Mouse (Mus musculus) brain, embryonic 14.5 days (tissue): Measurements from ENCODE around the gene Hmgxb4.

ENCODE experiments used
- CTCF ChIP-seq: fragments of 200-500 bp; IDR thresholded peaks from 2 replicates; pipeline ENCODE4 v1.5.1; 2012; ENCODE audit warnings: inconsistent platforms, mild to moderate bottlenecking, moderate library complexity, borderline replicate concordance; ENCODE audit not compliant: insufficient read depth, insufficient read length; ENCODE audit errors: extremely low read depth
- POLR2A ChIP-seq: fragments of 200-500 bp; IDR thresholded peaks from 2 replicates; pipeline ENCODE4 v1.6.1; 2012; ENCODE audit warnings: mild to moderate bottlenecking, inconsistent platforms, borderline replicate concordance; ENCODE audit not compliant: poor library complexity, insufficient read depth, insufficient read length, severe bottlenecking; ENCODE audit errors: extremely low read depth

DNA sequence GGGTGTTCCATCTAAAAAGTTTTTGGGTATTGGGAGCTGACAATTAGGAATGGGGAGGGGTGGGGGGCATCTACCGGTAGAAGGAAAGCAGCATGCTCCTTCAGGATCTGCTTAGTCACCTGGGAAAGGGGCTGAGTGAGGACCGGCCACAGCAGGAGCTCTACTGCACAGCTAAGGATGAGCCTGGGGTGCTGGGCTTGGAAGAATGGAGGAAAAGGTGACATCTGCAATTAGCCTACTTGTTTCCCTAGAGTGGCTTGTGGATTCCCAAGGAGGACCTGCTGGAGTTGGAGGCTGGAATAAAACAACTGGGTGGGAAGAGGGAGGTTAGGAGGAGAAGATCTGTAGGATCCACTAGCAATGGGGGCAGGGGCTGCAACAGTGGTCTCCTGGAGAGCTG lies 20.4 kb downstream of the Hmgxb4 start:
- TF ChIP-seq POLR2A, result no peak
- TF ChIP-seq CTCF, result no peak
